Mouse (Mus musculus): ENCODE measurements at regions not wholly inside any gene's neighbourhood (a gene's known extent, or its start where the extent isn't known, plus 50 kb on each side); places are given as distances from the start of the nearest gene placed in this dataset.

GRCm38 (mm10) chr8:103370394-103370793 lies 585.0 kb upstream of the Cdh11 start:
- no peak for DNase-seq (ENCODE audit: low spot score)

DNA sequence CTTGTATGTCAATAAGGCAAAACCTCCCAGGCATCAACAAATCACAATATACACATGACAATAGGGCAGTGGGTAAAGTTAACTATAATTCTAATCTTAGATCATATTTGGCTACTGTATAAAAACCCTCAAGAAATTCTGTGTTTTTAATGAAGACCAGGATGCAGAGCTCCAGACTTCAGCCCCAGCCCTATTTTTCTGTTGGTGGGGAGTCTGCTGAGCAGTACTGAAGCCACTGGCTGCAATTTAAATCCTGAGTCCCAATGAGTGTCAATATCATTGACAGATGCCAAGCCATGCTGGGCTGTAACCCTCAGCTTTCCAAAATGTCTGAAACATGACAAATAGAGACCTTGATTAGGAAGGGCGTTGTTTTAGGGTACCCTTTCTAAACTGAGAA lies 587.6 kb upstream of the Cdh11 start:
- DNase-seq (ENCODE audit: low spot score), result no peak

- no peak for DNase-seq (ENCODE audit: low spot score)
Observed at GRCm38 (mm10) chr8:103374151-103374550, 588.7 kb upstream of the Cdh11 start.

DNA sequence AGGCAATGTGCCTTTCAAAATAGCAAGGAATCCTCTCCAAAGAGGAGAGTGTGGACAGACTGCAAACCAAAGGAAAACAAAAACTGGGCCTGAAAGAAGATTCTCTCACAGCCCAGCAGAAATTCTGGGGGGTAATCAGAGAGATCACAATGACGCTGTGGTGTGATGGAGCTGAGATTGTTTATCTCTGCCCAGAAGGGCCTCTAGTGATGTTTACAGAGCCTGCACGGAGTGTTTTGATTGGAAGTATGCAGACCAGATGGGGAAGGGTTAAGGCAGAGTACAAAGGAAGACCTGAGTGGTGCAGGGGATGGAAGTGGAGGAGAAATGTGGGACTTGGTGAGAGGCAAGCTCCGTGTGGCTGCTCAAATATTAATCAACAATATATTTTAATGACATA lies 593.1 kb upstream of the Cdh11 start:
- no peak for DNase-seq (ENCODE audit: low spot score)

GRCm38 (mm10) chr8:103381575-103381974 lies 596.1 kb upstream of the Cdh11 start:
- no peak for DNase-seq (ENCODE audit: low spot score)

DNA sequence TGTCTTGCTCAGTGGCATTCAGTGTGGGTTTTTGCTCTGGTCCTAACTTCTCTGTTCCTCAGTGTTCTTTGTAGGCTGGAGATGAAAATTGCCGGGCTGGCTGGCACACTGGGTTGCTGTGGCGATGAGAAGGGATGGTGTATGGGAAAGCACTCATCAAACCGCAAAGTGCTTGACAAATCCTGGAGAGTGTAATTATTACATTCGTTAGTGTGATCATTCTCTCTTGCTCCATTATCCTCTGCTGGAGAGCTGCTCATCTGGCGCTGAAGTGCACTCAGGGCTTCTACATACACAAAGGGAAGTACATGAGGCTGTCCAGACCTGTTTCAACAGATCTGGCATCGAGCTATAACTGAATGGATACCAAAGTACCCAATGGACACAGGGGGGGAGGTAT lies 605.9 kb upstream of the Cdh11 start:
- DNase-seq (ENCODE audit: low spot score), result no peak

GRCm38 (mm10) chr8:103395316-103395715 lies 609.9 kb upstream of the Cdh11 start:
- no peak for DNase-seq (ENCODE audit: low spot score)

DNA sequence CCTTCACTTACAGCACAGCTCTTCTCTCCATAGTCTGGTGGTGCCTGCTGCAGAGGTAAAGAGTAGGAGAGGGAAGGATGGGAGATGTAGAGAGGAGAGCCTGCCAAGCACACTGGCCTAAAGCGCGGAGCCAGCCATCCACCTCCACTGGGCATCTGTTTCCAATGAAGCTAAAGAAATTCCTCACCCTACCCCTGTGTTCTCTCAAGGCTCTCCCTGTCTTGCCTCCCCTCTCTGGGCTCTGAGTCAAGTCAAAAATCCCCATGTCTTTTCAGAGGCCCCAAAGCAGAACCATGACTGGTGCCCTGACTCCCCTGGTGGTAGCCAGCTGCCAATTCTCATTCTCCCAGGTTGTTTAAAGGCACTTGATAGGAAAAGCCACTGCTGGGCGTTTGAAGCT lies 612.7 kb upstream of the Cdh11 start:
- DNase-seq (ENCODE audit: low spot score), result no peak

- DNase-seq (ENCODE audit: low spot score), result no peak
Observed at GRCm38 (mm10) chr8:103399466-103399865, 614.0 kb upstream of the Cdh11 start.

- DNase-seq (ENCODE audit: low spot score), result no peak
Observed at GRCm38 (mm10) chr8:103400143-103400542, 614.7 kb upstream of the Cdh11 start.

GRCm38 (mm10) chr8:103402731-103403130 lies 617.3 kb upstream of the Cdh11 start:
- DNase-seq (ENCODE audit: low spot score), result no peak

GRCm38 (mm10) chr8:103403826-103404225 lies 618.4 kb upstream of the Cdh11 start:
- no peak for DNase-seq (ENCODE audit: low spot score)

DNA sequence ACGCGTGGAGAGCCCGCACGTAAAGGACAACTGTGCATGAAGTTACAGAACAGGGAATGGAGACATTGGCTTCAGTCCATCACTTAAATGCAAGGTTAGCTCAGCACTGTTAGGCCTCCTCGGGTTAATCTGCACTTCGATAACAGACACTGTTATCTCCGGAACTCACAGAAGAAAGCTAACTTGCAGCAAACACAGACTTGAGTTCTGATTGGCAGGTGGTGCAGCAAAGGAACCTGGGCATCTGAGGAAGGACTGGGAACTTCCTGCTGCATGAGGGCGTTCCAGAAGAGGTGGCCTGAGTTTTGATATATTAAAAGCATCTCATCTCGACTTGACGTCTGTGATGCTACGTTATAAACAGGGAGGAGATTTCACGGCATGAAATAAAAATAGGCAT lies 620.3 kb upstream of the Cdh11 start:
- no peak for DNase-seq (ENCODE audit: low spot score)

GRCm38 (mm10) chr8:103406921-103407320 lies 621.5 kb upstream of the Cdh11 start:
- DNase-seq (ENCODE audit: low spot score), result no peak

GRCm38 (mm10) chr8:103407631-103408030 lies 622.2 kb upstream of the Cdh11 start:
- DNase-seq (ENCODE audit: low spot score), result no peak

DNA sequence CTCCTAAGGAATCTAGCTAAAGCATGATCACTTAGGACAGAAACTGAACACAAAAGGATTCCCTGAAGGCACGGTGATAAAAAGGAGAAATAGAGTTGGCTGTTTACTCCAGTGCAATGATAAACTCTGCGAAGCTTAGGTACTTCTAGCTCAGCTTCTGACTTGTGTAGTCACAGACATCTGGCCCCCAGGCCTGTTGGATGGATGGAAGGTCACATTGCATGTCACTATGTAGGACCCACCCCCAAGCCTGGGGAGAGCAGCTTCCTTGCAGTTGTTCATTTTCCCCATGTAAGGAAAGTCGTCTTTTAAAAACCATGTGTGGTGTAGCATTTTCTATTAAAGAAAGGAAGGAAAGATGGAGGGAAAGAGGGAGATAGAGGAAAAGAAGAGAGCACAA lies 623.0 kb upstream of the Cdh11 start:
- no peak for DNase-seq (ENCODE audit: low spot score)

GRCm38 (mm10) chr8:103409121-103409551 lies 623.7 kb upstream of the Cdh11 start:
- DNase-seq (ENCODE audit: low spot score), result no peak

DNA sequence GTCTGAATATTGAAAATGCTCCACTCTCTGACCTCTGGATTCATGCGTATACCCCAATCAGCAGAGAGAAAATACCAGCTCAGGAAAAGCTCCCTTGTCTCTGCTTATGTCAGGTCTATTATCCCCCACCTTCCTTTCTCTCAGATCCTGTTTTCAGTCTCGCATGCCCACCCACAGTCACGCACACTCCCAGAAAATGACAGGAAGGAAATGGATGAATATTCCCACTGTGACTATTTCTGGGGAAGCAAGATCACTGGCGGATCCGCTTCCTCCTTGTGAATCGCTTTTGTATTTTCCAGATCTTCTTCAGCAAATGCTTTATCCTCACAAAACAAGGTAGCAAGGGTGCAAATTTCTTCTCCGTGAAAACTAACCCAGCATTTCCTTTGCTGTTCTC lies 627.3 kb upstream of the Cdh11 start:
- DNase-seq (ENCODE audit: low spot score), result no peak

- DNase-seq (ENCODE audit: low spot score), result no peak
Observed at GRCm38 (mm10) chr8:103413589-103414575, 628.4 kb upstream of the Cdh11 start.

- DNase-seq (ENCODE audit: low spot score), result no peak
Observed at GRCm38 (mm10) chr8:103422313-103422973, 637.0 kb upstream of the Cdh11 start.

- no peak for DNase-seq (ENCODE audit: low spot score)
Observed at GRCm38 (mm10) chr8:103425967-103426366, 640.5 kb upstream of the Cdh11 start.

GRCm38 (mm10) chr8:103430874-103431492 lies 645.5 kb upstream of the Cdh11 start:
- no peak for DNase-seq (ENCODE audit: low spot score)

All from testis, postnatal 10 days (tissue).